Mouse (Mus musculus) intestine, embryonic 16.5 days (tissue): Measurements from ENCODE around the gene Crygn. TPM values are rescaled to one million over a fixed set of nuclear protein-coding genes. Genes with fewer than 3 reads are reported as not detected.
"Not testable (repeated sequence)": the region's sequence is repeated elsewhere in the genome, so short reads cannot be mapped to it uniquely, and the experiment has no call there.

Experiments
- ATAC-seq: fragments of 200-750 bp; cut with Nextera tagmentation; 2 replicates; pipeline ENCODE4 v1.8.0; 2017; ENCODE audit warnings: moderate TSS enrichment, moderate library complexity
- H3K27ac ChIP-seq: fragments of 300-500 bp; sonication (generic); 2 replicates; pipeline ENCODE4 v1.5.1; 2014; ENCODE audit warnings: mild to moderate bottlenecking, low read length
- H3K27me3 ChIP-seq: fragments of 300-500 bp; sonication (generic); replicated peaks from 2 replicates; pipeline ENCODE4 v1.6.1; 2014; ENCODE audit warnings: low read length, control low read depth, mixed read lengths; ENCODE audit not compliant: control insufficient read depth, insufficient read depth
- H3K36me3 ChIP-seq: fragments of 300-500 bp; sonication (generic); 2 replicates; pipeline ENCODE4 v1.6.1; 2014; ENCODE audit warnings: low read length, control low read depth; ENCODE audit not compliant: control insufficient read depth, insufficient read depth
- H3K4me1 ChIP-seq: fragments of 300-500 bp; sonication (generic); 2 replicates; pipeline ENCODE4 v1.6.1; 2014; ENCODE audit warnings: low read length, control low read depth, mixed read lengths; ENCODE audit not compliant: control insufficient read depth, insufficient read depth
- H3K4me2 ChIP-seq: fragments of 300-500 bp; sonication (generic); 2 replicates; pipeline ENCODE4 v1.6.1; 2014; ENCODE audit warnings: low read depth, low read length, control low read depth
- H3K4me3 ChIP-seq: fragments of 300-500 bp; sonication (generic); 2 replicates; pipeline ENCODE4 v1.5.1; 2014; ENCODE audit warnings: mild to moderate bottlenecking, low read length
- H3K9ac ChIP-seq: fragments of 300-500 bp; sonication (generic); 2 replicates; pipeline ENCODE4 v1.6.1; 2014; ENCODE audit warnings: low read depth, low read length
- H3K9me3 ChIP-seq: fragments of 300-500 bp; sonication (generic); 2 replicates; pipeline ENCODE4 v1.6.1; 2016; ENCODE audit warnings: low read length, control low read depth; ENCODE audit not compliant: control insufficient read depth
- WGBS: fragments of 180-500 bp; shearing (Covaris S2); extraction: QIAGEN DNeasy Blood & Tissue Kit; methylation state at CpG from one replicate; pipeline ENCODE4 v1.1.7; 2014; 5-methylcytosine and 5-hydroxymethylcytosine counted together
- polyA plus RNA-seq: library from polyadenylated mRNA; unstranded; fragments of >200 nt; fragmentation: Nextera tagmentation; extraction: Ambion mirVana; gene quantifications from 2 replicates; pipeline ENCODE4 v1.2.1, GENCODE M21; 2015

Crygn gene
- polyA plus RNA-seq, 1 experiment from 2014 or later: 1.0 TPM

DNA sequence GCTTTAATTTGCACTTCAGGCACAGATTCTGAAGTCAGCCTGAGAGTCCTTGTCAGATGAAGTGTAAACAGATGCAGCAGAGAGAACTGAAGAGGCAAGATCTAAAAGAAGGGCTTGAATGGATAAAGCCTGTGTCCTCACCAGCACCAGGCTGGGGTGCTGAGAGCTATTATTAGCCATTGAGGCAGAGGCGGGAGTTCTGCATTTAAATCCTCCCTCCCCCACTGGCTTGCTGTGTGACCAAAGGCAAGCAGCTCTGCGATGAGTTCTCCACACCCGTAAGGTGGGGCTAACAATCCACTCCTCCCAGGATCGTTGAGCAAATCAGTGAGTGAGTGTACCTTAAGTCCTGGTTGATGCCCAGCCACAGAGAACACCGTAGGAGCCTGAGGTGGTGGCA lies 23.2 kb upstream of the Crygn start:
- Histone ChIP-seq H3K9me3 (no peaks in the 10 kb centered on the region), H3K4me1 (no peaks in the 10 kb centered on the region), H3K27ac (no peak overlapping the region), H3K36me3 (no peaks in the 10 kb centered on the region), H3K9ac (no peak overlapping the region), H3K4me2 (no peak overlapping the region), H3K4me3 (no peak overlapping the region), H3K27me3 (no peaks in the 10 kb centered on the region)
- ATAC-seq: no peak
- WGBS: 25% methylated on average over 5 of the region's 5 CpGs

DNA sequence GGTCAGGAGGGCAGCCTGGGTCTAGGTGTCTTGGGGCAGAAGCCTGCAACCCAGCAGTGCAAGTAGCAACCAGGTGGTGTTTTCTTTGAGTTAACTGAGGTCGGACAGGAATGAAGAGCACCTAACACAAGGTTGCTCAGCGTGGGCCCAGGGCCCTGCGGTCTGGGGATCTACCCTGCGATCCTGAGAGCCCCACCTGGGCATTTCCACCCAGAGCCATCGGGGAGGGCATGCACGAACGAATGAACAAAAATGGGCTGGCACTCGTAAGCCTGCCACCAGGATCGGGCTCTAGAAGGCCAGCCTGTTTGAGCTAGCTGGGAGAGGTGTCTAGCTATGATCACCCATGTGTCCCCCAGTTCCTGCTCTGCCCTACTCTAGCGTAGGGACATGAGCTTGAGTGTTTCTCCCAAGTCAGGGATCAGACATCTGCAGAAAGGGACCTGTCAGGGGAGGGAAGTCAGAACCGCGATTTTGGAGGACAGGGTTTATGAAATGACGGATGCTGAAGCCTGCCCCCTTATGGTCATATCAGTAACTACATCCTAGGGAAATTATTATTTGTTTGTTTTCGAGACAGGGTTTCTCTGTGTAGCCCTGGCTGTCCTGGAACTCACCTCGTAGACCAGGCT lies 22.2 kb upstream of the Crygn start:
- Histone ChIP-seq H3K27me3 (no peaks in the 10 kb centered on the region), H3K9ac (no peak overlapping the region), H3K27ac (no peak overlapping the region), H3K36me3 (no peaks in the 10 kb centered on the region), H3K4me2 (no peak overlapping the region), H3K4me3 (no peak overlapping the region), H3K9me3 (no peaks in the 10 kb centered on the region), H3K4me1 (no peaks in the 10 kb centered on the region)
- 49% methylated on average over 15 of the region's 15 CpGs for WGBS
- 0 out of 2 replicates have a peak, but pooled peaks have one; percentile 16 for ATAC-seq

DNA sequence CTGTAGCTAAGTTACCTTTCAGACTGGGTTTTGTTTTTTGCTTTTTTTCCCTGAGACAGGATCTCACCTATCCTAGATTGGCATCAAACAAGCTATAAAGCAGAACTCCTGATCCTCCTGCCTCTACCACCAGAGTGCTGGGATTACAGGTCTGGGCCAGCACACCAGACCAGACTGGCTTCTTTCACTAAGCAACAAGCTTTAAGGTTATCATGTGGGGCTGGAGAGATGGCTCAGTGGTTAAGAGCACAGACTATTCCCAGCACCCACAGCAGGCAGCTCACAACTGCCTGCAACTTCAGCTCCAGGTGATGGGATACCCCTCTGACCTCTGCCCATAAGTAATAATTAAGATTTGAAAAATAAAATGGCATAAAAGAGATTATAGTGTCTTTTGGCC lies 21.5 kb upstream of the Crygn start:
- H3K27ac ChIP-seq: no peak overlapping the region
- H3K4me1 ChIP-seq: no peaks in the 10 kb centered on the region
- no peaks in the 10 kb centered on the region for H3K36me3 ChIP-seq
- H3K4me3 ChIP-seq: no peak overlapping the region
- no peak for ATAC-seq
- H3K9ac ChIP-seq: no peak overlapping the region
- H3K4me2 ChIP-seq: no peak overlapping the region
- no peaks in the 10 kb centered on the region for H3K27me3 ChIP-seq
- no peaks in the 10 kb centered on the region for H3K9me3 ChIP-seq

DNA sequence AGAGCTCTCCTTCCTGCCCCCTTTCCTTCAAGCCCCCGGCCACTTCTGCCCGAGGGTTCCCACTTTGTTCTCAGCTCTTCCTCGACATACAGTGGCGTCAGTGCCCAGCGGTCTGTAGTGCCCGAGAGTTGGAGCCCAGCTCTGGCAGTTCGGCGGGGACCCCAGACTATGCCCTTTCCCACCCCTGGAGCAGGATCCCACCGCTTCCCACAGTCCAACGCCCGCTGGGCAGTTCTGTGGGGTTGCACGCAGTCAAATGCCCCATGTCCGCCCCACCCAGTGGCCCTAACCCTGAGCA lies 21.0 kb upstream of the Crygn start:
- WGBS: 45% methylated on average over 13 of the region's 13 CpGs
- Histone ChIP-seq H3K9ac (no peak overlapping the region), H3K27me3 (no peaks in the 10 kb centered on the region), H3K4me2 (0 out of 2 replicates have a peak overlapping the region, but pooled peaks have one; percentile 16), H3K36me3 (no peaks in the 10 kb centered on the region), H3K4me1 (no peaks in the 10 kb centered on the region), H3K9me3 (no peaks in the 10 kb centered on the region), H3K4me3 (no peak overlapping the region), H3K27ac (no peak overlapping the region)
- no peak for ATAC-seq

DNA sequence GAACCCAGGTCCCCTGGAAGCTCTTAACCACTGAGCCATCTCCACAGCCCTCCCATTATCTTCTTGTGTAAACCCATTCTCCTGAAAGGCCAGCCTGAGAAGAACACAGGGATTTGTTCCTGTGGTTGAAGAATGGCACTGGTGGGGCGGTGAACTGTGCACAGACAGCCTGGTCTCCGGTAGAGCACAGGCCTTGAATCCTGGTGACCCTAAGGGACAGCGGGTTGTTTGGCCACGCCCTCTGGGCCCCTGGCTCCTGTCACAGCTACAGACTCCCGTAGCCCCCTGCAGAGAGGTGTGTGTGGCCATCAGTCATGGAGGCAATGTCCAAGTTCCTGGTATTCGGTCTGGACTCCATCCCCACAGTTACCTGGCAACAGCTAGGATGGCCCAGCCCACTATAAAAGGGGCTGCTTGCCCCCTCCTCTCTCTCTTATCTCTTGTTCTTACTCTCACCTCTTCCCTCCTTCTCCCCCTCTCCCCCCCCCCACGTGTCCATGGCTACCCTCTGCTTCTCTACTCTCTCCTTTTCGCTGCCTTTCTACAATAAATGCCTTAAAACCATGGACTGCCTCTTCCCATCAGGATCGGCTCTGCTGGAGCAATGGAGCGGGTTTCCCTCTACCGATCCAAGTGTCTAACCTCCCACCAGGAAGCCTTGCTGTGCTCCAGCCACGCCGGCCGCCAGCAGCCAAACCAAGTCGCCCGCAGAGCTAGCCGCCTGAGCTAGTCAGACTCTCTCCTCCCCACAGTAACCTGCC lies 20.5 kb upstream of the Crygn start:
- no peak; the same call in 1 of the 2 replicates for ATAC-seq

DNA sequence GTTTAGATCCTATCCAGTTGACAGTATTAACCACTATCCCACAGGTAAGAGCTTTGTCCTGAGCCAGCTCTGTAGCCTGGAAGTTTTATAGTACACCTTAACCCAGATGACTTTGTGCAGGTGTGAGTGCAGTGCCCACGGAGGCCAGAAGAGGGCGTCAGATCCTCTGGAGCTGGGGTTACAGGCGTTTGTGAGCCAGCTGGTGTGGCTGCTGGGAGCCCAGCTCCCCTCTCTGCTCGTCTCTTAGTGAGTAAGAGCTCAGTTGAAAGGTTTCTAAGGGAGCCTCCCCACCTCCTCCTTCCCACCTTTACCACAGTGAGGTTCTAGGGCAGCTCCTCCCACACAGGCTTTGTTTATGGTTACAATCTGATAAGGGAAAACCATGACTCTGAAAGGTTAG lies 18.9 kb upstream of the Crygn start:
- no peaks in the 10 kb centered on the region for H3K27me3 ChIP-seq
- no peak overlapping the region for H3K4me2 ChIP-seq
- H3K4me3 ChIP-seq: no peak overlapping the region
- ATAC-seq: no peak
- H3K9me3 ChIP-seq: no peaks in the 10 kb centered on the region
- H3K9ac ChIP-seq: no peak overlapping the region
- no peaks in the 10 kb centered on the region for H3K4me1 ChIP-seq
- H3K36me3 ChIP-seq: no peaks in the 10 kb centered on the region
- WGBS: 69% methylated on average over 4 of the region's 4 CpGs
- no peak overlapping the region for H3K27ac ChIP-seq

More for the DNA sequence above, 20.5 kb upstream of the Crygn start:
- H3K27me3 ChIP-seq: no peaks in the 10 kb centered on the region
- H3K9ac ChIP-seq: no peak overlapping the region
- no peak overlapping the region for H3K27ac ChIP-seq
- H3K4me2 ChIP-seq: 0 out of 2 replicates have a peak overlapping the region, but pooled peaks have one; percentile 16
- H3K9me3 ChIP-seq: no peaks in the 10 kb centered on the region
- no peaks in the 10 kb centered on the region for H3K4me1 ChIP-seq
- H3K4me3 ChIP-seq: no peak overlapping the region
- no peaks in the 10 kb centered on the region for H3K36me3 ChIP-seq
- WGBS: 25% methylated on average over 17 of the region's 17 CpGs

DNA sequence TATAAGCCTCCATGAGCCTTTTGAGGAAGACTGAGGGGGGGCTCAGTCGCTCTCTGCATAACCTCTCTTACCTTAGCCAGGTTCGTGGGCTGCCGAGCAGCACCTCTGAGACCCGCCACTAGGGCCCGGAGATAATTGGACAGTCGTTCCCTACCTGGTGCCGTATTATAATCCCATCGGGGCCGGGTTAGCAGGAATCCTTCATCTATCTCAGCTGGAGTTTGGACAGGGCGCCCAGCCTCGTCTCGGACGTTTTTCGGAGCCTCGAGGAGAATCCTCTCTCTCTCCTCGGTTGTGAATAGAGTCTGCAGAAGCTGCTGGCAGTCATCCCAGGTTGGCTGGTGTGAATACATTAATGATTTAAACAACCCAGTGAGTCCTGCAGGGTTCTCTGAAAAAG lies 16.7 kb upstream of the Crygn start:
- not testable (repeated sequence) for H3K4me1 ChIP-seq, H3K4me3 ChIP-seq, H3K9ac ChIP-seq, H3K27ac ChIP-seq, H3K9me3 ChIP-seq, ATAC-seq, H3K4me2 ChIP-seq, H3K36me3 ChIP-seq, H3K27me3 ChIP-seq
- WGBS: 86% methylated on average over 16 of the region's 16 CpGs

DNA sequence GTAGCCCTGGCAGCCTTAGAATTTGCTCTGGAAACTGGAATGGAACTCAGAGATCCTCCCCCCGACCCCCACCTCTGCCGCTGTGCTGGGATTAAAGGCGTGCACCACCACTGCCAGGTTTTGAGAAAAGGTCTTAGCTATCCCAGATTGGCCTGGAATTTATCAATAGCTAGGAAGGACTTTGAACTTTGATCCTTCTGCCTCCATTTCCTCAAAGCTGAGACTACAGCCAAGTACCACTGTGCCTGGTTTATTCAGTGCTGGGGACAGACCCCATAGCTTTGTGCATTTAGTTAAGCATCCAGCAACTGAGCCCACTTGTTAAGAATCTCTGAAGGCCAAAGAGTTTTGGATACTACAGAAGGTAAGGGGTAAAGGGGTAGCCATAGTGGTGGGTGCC lies 877 bp downstream of the Crygn start:
- WGBS: 36% methylated on average over 3 of the region's 3 CpGs
- ATAC-seq: peak; percentile 32; the same call in 1 of the 2 replicates
- Histone ChIP-seq H3K4me2 (no peak overlapping the region), H3K4me3 (no peak overlapping the region), H3K27me3 (no peaks in the 10 kb centered on the region), H3K4me1 (peaks cover 8% of the 10 kb centered on the region), H3K9ac (no peak overlapping the region), H3K27ac (no peak overlapping the region), H3K9me3 (no peaks in the 10 kb centered on the region), H3K36me3 (no peaks in the 10 kb centered on the region)

DNA sequence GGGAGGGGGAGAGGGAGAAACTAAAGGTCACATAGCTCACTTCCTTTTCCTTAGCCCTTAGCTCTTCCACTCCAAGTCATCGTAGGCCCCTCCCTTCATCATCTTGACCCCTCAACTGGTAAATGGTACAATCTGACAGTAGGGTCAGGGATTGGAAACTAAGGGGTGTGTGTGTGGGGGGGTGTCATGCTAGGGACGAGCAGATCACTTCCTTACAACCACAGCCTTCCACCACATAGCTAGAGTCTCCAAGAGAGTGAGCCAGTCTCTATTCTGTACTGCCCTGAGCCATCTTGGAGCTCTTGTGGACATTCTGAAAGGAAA lies 5.7 kb downstream of the Crygn start:
- Histone ChIP-seq H3K4me3 (peak overlapping the region; percentile 59), H3K4me2 (peak overlapping the region; percentile 82), H3K9me3 (no peaks in the 10 kb centered on the region), H3K36me3 (no peaks in the 10 kb centered on the region), H3K9ac (peak overlapping the region; percentile 87), H3K4me1 (peaks cover 36% of the 10 kb centered on the region), H3K27ac (peak overlapping the region; percentile 93), H3K27me3 (no peaks in the 10 kb centered on the region)
- no peak for ATAC-seq
- 5% methylated on average over 2 of the region's 2 CpGs for WGBS
